ENCODE assay signal across 26 mouse cellular contexts in genomic region chr5:123744358-123744757, GRCm38 (mm10). TPM values are rescaled to one million over a fixed set of nuclear protein-coding genes. Genes with fewer than 3 reads are reported as not detected.
DNase-seq lines count a peak whose midpoint lies in the region; ATAC-seq and TF ChIP-seq lines count a peak whose summit lies in the region.
"Had no signal": no experiment of that assay in that cellular context is flagged by ENCODE, and none has a peak within 500 bp of the region (broad histone marks: within the 10 kb centered on the region; RNA-seq: fewer than 3 reads in every experiment).

No protein-coding gene starts in this region.

- H3K4me1 ChIP-seq in heart, embryonic 10.5 days: peaks cover 19% of the 10 kb centered on the region
- H3K4me1 ChIP-seq in lung, postnatal 0 days (ENCODE audit: insufficient read depth, low read depth, low read length): peaks cover 14% of the 10 kb centered on the region; the same call in 1 of the 2 replicates

- TF ChIP-seq EP300 in lung, postnatal 0 days (IDR thresholded peaks at IDR 0.05): no peak

- H3K9me3 ChIP-seq in heart, embryonic 10.5 days: no peaks in the 10 kb centered on the region
- H3K9me3 ChIP-seq in lung, postnatal 0 days (ENCODE audit: low read length): no peaks in the 10 kb centered on the region
- H3K9me3 ChIP-seq: embryonic facial prominence, embryonic 12.5 days; embryonic facial prominence, embryonic 15.5 days; G1E; hindbrain, embryonic 10.5 days; hindbrain, embryonic 13.5 days; intestine, embryonic 15.5 days had no signal

- intact Hi-C loops in gastrocnemius, adult 2 months (cut with DNase I): no loop called here
- intact Hi-C loops in gastrocnemius, postnatal 14 days (cut with DNase I; ENCODE audit: low total_unique reads): no loop called here

- H3K4me2 ChIP-seq in lung, postnatal 0 days (replicated peaks; ENCODE audit: low read depth, low read length): no peak overlapping the region
- H3K4me2 ChIP-seq: embryonic facial prominence, embryonic 12.5 days; embryonic facial prominence, embryonic 15.5 days; hindbrain, embryonic 13.5 days; intestine, embryonic 15.5 days had no signal

- peak overlapping the region; percentile 56 for H3K27ac ChIP-seq in gastrocnemius, adult 2 months
- no peak overlapping the region for H3K27ac ChIP-seq in heart, embryonic 10.5 days
- no peak overlapping the region for H3K27ac ChIP-seq in lung, postnatal 0 days (ENCODE audit: low read length)
- H3K27ac ChIP-seq: embryonic facial prominence, embryonic 12.5 days; embryonic facial prominence, embryonic 15.5 days; hindbrain, embryonic 10.5 days; hindbrain, embryonic 13.5 days; intestine, embryonic 15.5 days had no signal

- H3K36me3 ChIP-seq in heart, embryonic 10.5 days: peaks cover 57% of the 10 kb centered on the region
- H3K36me3 ChIP-seq in lung, postnatal 0 days (ENCODE audit: insufficient read depth, low read length): peaks cover 25% of the 10 kb centered on the region

- no peak for DNase-seq in gastrocnemius, adult 2 months
- DNase-seq in gastrocnemius, postnatal 14 days: no peak
- peak; percentile 25 to 32 for DNase-seq in heart, adult 9 months (ENCODE audit: low spot score in 2 of 2)
- DNase-seq in heart, embryonic 10.5 days (ENCODE audit: low spot score): no peak
- peak; percentile 14 for DNase-seq in lung, postnatal 36 days
- DNase-seq in lung, postnatal 0 days (ENCODE audit: low spot score): no peak
- DNase-seq: adrenal gland, postnatal 10 days; adrenal gland, postnatal 36 days; B cell, adult 2 months; cerebellum, adult 18-20 months; cerebellum, adult 9-10 months; cerebellum, postnatal 25 days; forebrain, postnatal 0 days; gastrocnemius, postnatal 25 days; heart, postnatal 36 days; kidney, adult 11 months had no signal

- ATAC-seq in lung, postnatal 0 days: no peak
- ATAC-seq: forebrain, embryonic 14.5 days; forebrain, postnatal 0 days; hindbrain, embryonic 16.5 days; intestine, embryonic 15.5 days; Patski had no signal

- H3K27me3 ChIP-seq in heart, embryonic 10.5 days (ENCODE audit: insufficient read depth, poor library complexity, severe bottlenecking): no peaks in the 10 kb centered on the region
- no peaks in the 10 kb centered on the region for H3K27me3 ChIP-seq in lung, postnatal 0 days (replicated peaks; ENCODE audit: insufficient read depth, low read length)
- H3K27me3 ChIP-seq: CH12.LX; embryonic facial prominence, embryonic 12.5 days; embryonic facial prominence, embryonic 15.5 days; hindbrain, embryonic 13.5 days; intestine, embryonic 15.5 days; Patski had no signal

- peak overlapping the region; percentile 15 for H3K4me3 ChIP-seq in gastrocnemius, adult 2 months
- H3K4me3 ChIP-seq in heart, embryonic 10.5 days: no peak overlapping the region
- no peak overlapping the region for H3K4me3 ChIP-seq in lung, postnatal 0 days (ENCODE audit: low read depth, low read length)
- H3K4me3 ChIP-seq: embryonic facial prominence, embryonic 12.5 days; embryonic facial prominence, embryonic 15.5 days; hindbrain, embryonic 10.5 days; hindbrain, embryonic 13.5 days; intestine, embryonic 15.5 days had no signal

- 90% methylated on average over 2 of the region's 2 CpGs for WGBS in heart, embryonic 10.5 days
- 79% methylated on average over 2 of the region's 2 CpGs for WGBS in lung, postnatal 0 days

- no peak overlapping the region for H3K9ac ChIP-seq in lung, postnatal 0 days (replicated peaks; ENCODE audit: low read depth)
- H3K9ac ChIP-seq: embryonic facial prominence, embryonic 12.5 days; embryonic facial prominence, embryonic 15.5 days; forebrain, postnatal 0 days; hindbrain, embryonic 13.5 days; intestine, embryonic 15.5 days had no signal

- TF ChIP-seq CTCF in gastrocnemius, adult 2 months (IDR thresholded peaks at IDR 0.05): no peak
- no peak for TF ChIP-seq CTCF in lung, postnatal 0 days (IDR thresholded peaks at IDR 0.05)

RNA-seq across cellular contexts. Expression of gene Rsrc2, which starts 4.9 kb away (rescaled TPM):
- 10 to 100 TPM; 39.4 to 41.2 TPM for total RNA-seq in gastrocnemius, adult 2 months (2021)
- total RNA-seq in gastrocnemius, postnatal 14 days (2021): 10 to 100 TPM; 42.3 to 48.2 TPM
- 85.7 and 102 TPM in 2 replicates for polyA plus RNA-seq in heart, embryonic 10.5 days (2016; fragmentation: Nextera tagmentation; extraction: Ambion mirVana)
- polyA plus RNA-seq in lung, postnatal 0 days (2015; fragmentation: Nextera tagmentation; extraction: Ambion mirVana): 96.7 and 102 TPM in 2 replicates

RNA-seq across cellular contexts. Expression of gene Kntc1, which starts 5.2 kb away (rescaled TPM):
- not detected for total RNA-seq in gastrocnemius, adult 2 months (2021)
- 1 to 10 TPM in 1 of 2 experiments, under 1 TPM in 1; 0.89 to 2.0 TPM for total RNA-seq in gastrocnemius, postnatal 14 days (2021)
- 27.0 and 27.3 TPM in 2 replicates for polyA plus RNA-seq in heart, embryonic 10.5 days (2016; fragmentation: Nextera tagmentation; extraction: Ambion mirVana)
- polyA plus RNA-seq in lung, postnatal 0 days (2015; fragmentation: Nextera tagmentation; extraction: Ambion mirVana): 0.92 and 2.9 TPM in 2 replicates

RNA-seq across cellular contexts. Expression of gene Zcchc8, which starts 23.5 kb away (rescaled TPM):
- total RNA-seq in gastrocnemius, adult 2 months (2021): 10 to 100 TPM; 17.1 to 22.0 TPM
- 10 to 100 TPM; 20.3 to 23.8 TPM for total RNA-seq in gastrocnemius, postnatal 14 days (2021)
- 74.5 and 77.0 TPM in 2 replicates for polyA plus RNA-seq in heart, embryonic 10.5 days (2016; fragmentation: Nextera tagmentation; extraction: Ambion mirVana)
- 31.6 and 37.7 TPM in 2 replicates for polyA plus RNA-seq in lung, postnatal 0 days (2015; fragmentation: Nextera tagmentation; extraction: Ambion mirVana)

RNA-seq across cellular contexts. Expression of gene Clip1, which starts 59.9 kb away (rescaled TPM):
- 100 to 1,000 TPM; 286 to 331 TPM for total RNA-seq in gastrocnemius, adult 2 months (2021)
- total RNA-seq in gastrocnemius, postnatal 14 days (2021): 100 to 1,000 TPM; 122 TPM
- polyA plus RNA-seq in heart, embryonic 10.5 days (2016; fragmentation: Nextera tagmentation; extraction: Ambion mirVana): 49.1 and 56.0 TPM in 2 replicates
- polyA plus RNA-seq in lung, postnatal 0 days (2015; fragmentation: Nextera tagmentation; extraction: Ambion mirVana): 38.0 and 43.7 TPM in 2 replicates

Comparison
In these comparisons a context has a peak if more than half of its experiments do, and no peak if none do; other contexts are left out.
1. DNase-seq: peak in heart, adult 9 months (2 of 2) and lung, postnatal 36 days (single experiment); none in gastrocnemius, adult 2 months (single experiment), gastrocnemius, postnatal 14 days (single experiment), heart, embryonic 10.5 days (single experiment) and lung, postnatal 0 days (single experiment).